Mouse (Mus musculus) spleen, postnatal 10 days (tissue): ENCODE measurements around the gene Ell2.

Experiments
- DNase-seq, 2 experiments: peaks; one replicate each; pipeline ENCODE4 v3.0.0; 2021 to 2022; ENCODE audit warnings: low spot score in 2 of 2

The Ell2 gene

DNA sequence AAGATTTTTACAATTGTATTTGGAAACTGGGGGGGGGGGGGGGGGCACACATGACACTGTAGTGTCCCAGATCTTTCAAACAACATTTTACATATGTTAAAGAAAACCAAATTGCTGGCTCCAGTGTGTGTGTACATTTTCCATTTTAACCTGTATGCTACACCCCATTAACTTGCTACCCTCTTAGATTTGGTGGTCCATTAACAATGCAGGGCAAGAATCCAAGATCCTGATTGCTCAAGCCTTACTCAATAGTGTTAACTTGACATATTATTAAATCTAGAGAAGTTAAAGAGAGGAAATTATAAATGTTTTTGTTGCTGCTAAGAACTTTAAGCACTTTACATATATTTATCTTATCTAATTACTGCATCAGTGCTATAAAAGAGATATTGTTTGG is 24.2 kb downstream of the Ell2 start:
- no peak for DNase-seq

DNA sequence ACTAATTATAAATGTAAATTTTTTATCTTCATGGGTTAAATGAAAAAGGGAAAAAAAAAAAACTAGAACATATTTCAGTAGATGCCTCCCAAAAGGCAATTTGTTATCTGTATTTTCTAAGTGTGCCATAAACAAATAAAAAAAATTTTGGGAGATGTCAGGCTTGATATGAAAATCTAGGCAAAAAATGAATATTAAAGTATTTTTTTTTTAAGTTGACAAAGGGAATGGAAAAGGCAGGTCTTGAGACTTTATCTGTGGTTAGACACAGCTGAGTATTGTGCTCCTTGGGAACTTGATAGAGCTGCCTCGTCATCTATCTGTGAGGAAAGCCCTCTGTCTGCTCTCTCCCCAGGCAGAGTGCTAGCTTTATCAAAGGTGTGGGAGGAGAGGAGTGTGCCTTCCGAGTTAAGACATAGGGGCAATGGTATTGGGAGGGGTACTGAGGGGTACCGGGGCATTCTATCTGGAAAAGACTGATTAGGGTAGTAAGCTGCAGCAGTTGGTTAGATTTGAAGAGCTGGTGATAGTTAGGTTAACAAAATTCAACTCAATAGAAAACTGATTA is 27.1 kb downstream of the Ell2 start:
- DNase-seq, result no peak

DNA sequence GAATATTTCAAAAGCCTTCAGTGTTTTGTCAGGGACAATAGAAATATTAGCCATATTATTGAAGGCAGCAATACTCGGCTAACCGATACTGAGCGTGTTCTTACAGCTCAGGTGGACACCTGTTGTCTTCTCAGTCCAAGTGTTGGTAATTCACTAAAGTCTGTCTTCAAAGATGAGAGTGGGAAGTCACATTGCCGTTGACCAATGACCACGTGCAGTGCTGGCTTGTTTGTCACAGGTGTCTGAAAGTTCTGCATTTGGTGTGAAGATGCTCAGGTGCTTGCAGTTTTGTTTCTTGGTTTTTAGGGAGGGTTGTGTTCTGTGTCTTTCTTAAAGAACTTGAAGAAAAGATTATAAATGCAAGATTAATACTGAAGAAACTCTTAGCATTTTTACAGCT is 27.7 kb downstream of the Ell2 start:
- no peak for DNase-seq

DNA sequence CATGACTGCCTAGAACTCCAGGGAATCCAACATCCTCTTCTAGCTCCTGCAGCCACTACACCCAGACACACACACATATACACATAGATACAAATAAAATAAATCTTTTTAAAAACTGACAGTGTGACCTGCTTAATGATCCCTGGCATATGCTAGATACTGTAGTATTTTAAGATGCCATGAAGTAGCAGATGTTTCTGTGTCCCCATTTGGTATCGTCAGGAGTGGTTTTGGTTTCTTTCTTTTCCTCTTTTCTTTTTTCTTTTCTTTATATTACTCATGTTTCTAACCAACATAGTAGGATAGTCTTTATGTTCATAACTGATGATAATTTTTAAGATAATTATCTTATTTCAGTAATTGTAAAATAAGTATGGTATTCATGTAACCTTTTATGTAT is 29.0 kb downstream of the Ell2 start:
- no peak for DNase-seq

DNA sequence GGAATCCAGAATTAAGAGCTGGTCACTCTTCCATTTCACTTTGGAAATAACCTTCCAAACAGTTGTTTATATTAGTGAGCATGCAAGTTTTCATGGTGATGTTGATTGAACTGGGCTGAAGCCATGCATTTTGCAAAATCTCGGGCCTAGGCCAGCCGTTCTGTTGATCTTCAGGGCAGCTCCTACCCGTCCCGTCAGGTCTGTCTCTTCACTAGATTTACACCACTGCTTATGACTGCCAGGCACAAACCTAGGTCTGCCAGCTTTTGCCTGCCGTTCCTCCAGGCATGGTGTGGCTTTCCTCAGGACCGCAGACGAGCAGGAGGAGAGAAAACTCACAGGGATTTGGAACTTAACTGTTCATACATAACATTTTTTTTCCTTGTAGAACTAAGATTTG is 31.4 kb downstream of the Ell2 start:
- no peak for DNase-seq

DNA sequence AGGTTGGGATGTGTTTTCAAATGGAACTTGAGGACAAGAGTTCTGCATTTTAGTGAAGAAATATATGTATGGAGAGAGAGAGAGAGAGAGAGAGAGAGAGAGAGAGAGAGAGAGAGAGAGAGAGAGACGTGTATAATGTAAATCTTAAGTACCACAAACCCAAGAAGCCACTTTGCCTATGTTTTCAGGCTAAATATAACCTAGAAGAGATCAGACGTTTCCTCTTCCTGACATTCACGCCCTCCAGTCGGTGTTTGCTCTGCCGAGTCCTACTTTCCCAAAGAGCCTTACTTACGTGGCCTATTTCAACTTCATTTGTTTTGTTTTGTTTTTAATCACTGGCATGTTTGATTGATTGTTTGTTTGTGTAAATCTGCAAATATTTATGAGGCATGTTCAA is 32.0 kb downstream of the Ell2 start:
- DNase-seq, result no peak

DNA sequence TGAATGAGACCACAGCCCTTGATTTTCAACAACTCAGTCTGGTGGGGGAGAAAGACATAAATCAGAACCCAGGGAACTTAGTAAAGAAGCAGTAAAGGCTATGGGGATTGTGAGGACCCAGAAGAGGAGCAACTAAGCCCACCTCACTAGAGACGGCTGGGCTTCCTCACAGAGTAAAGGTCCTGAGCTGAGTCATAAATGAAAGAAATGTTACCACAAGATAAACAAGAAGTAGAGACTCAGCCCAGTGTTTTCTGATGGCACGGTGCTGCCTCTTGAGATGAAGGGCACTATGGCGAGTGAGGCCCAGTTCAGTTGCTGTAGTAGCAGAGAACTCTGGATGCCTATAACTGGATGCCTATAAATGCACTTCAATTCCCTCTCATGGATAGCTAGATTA is 32.4 kb downstream of the Ell2 start:
- DNase-seq, result no peak

DNA sequence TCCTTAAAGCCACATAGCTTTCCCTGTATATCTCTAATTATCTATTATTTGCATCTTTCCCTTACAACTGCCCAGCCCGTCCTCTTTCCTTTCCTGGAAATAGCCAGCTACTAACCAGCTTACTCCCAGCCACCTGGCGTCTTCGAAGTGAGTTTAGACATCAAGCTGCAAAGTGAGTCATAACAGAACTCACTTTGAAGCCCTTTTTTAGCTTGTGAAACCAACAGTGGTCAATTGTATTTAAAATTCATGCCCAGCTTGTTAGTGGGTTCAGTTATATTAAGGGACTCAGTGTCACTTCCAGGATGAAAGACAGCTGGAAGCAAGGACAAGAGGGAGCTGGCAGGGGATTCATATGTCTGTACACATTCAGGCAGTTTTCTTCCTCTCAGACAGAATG is 33.5 kb downstream of the Ell2 start:
- DNase-seq, result no peak

DNA sequence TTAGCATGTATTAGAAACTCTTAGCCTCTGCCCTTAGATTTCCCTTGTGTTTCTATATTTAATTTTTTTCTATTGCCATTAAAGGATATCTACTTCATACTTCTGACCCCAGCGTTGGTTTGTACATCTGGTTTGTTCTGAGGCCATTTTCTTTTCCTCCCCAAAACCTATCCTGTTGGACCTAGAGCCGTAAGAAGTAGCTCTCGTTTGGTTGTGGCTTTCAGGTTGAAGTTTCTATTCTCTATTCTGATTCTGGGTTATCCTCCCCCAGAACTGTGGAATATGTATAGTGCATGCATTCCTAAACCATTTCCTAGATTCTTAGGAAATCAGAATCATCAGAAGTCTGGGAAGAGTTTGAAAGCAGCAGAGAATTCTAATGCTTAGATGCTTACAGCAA is 34.6 kb downstream of the Ell2 start:
- DNase-seq, result no peak

DNA sequence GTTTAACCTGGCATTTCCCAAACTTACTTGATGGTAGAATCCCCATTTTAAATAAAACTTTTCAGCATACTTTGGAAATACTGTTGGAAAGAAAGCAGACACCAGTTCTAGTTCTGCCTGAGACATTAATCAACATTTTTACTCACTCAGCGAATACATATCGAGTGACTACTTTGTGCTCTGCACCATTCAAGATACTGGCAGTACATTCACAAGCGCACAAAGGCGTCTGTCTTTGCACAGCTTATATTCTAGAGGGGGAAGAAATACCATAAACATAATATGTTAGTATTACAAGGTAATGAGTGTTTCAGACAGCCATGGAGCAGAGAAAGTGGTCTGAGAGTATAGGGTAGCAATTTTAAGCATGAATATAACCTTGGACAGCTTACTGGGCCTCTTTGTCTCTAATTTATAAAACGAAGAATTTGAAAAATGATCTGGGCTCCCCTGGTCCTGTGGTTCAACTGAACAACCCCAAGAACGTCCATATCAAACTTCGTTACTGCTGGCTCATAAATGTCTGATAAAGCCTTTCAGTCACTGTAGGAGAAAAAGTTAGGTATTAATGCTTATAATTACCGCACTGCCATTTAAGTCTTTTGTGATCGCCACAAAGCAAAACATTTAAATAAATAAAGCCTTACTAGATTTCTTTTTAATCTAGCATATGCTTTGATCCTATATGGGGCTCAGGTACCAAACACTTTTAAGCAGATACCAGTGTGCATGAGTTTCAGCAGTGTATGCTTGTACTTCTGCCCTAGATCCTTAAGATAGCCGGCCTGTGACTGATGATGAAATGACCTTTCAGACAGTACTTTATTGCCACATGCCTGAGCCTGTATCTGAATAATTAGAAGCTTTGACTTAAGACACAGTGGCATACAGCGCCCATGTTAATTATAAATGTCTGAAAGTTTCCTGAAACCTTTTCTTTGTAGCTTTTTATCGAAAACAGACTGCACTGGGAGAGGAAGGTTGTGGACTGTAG is 35.5 kb downstream of the Ell2 start:
- no peak for DNase-seq

DNA sequence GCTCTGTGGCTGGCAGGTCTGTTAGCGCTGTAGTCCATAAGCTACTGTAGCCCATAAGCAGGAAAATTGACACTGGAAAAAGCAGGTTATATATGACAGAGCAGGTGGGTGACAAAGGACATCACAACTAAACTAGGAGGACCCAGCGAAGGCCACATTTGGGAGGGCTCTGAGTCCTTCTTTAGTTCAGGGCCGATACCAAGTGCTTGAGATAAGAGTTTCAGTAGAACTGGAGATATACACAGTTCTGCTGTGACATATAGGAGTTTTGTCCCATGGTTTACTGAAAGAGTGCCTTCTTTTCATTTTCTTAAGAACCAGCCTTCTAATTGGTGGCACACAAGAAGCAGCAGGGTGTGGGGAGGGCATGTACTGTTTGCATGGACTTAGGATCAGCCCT is 36.4 kb downstream of the Ell2 start:
- DNase-seq, result no peak

DNA sequence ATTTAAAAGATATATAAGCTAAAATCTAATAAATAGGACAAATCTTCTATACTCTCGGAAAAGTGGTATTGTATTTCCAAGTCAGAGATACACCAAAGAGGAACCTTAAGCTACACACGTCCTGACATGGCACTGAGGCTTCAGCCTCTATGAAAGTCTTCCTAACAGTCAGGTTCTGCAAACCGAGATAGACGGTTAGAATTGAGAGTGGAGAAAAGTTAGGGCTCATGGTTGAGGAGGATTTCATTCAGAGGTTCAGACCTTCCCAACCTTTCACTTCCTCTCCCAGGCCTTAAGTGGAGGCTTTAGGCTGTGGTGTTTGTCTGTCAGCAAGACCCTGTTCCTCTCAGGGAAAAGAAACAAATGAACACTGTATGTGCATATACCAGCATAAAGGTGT is 37.5 kb downstream of the Ell2 start:
- DNase-seq, result no peak

DNA sequence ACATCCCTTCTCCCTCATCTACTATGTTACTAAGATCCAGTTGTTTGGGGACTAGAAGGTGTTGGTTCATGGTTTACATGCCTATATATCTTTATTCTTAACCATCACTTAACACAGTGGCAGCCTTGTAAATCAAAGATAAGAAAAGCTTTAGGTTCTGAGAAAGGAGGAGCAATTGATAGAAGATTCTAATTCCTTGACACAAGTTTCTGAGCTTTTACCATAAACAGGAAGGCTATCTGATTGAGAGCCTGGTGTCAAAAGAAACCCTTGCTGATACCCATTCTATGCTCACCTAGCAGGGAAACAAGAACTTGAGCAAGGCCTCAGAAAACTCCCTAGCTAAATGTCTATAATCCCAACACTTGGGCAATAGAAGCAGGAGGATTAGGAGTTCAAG is 38.8 kb downstream of the Ell2 start:
- DNase-seq, result no peak

DNA sequence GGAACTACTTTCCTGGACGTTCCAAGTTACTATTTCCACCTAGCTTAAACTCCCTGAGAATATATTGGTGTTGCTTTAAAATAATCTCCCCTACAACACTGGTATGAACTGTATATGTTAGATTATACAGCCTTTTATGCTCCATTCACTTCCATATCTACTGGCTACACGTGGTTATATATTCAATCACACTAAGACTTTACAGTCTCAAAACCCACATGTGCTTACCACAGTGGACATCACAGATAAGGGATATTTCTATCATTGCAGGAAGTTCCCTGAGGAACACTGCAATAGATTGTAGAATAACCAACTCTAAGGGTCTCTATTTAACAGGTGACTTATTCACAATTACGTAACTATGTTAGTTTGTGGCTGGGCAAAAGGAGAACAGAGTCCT is 40.7 kb downstream of the Ell2 start:
- DNase-seq, result no peak

DNA sequence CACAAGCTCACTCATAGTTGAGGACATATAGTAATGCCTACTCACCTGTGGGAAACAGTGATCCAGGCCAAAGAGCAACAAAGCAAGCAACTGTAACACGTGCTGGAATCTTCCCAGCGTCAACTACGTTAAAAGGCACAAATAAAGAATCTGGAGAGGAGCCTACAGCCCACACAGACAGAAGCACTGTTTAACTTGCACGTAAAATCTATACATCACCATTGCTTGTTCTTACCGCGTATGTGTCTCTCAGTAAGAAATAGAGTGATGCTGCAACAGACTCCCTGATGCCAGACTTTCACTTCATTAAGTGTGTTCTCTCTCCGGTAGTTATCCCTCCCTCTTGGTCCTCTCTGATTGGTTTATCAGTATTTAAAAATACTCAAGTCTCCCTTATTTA is 42.1 kb downstream of the Ell2 start:
- no peak for DNase-seq

DNA sequence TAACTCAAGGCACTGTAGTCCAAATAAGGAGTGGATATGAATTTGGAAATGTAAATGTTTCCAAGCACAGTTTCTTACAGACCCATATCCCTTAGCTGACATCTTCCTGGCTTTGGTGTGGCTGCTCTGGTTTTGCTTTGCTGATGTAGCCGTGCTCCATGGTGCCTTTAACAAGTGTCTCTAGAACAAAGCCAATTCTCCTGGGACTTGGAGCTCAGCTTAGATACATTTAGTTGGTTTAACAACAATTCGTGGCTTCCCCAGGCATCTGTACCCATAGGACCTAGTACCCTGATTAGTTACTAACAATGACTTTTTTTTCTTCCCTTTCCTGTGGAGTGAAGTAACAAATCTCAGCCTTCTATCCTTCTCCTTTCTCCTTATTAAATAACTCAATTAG is 44.2 kb downstream of the Ell2 start:
- no peak for DNase-seq

DNA sequence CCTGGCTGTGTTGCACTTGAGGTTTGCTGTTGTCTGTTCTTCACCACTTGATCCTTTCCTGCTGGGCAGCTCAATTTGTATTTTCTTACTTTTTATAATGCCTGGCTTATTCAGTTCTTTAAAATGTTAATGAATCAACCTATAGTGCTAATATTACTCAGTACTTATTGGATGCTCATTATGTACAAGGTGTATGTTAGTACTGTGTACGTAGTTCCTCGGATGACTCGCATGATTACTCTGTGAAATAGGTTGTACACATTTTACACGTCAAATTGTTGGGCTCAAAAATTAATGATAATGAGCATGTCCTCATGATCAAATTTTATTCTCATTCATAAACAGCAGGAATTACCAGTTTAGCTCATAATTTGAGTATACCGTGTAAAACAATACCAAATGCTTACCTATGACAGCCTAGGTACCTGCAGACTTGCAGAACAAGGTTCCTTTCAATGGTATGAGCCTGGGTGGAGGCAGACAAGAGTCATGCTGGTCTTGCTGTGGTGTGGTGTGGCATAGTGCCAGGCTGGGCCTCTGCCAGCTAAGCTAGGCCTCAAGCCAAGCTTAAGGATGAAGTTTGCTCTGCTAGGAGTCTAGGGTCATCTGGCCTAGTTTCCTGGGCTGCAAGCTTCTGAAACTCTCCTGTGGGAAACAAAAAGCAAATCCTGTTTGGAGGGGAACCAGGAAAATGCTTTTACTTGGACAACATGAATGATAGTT is 45.8 kb downstream of the Ell2 start:
- DNase-seq, result peak in 1 of 2 experiments; percentile 66

DNA sequence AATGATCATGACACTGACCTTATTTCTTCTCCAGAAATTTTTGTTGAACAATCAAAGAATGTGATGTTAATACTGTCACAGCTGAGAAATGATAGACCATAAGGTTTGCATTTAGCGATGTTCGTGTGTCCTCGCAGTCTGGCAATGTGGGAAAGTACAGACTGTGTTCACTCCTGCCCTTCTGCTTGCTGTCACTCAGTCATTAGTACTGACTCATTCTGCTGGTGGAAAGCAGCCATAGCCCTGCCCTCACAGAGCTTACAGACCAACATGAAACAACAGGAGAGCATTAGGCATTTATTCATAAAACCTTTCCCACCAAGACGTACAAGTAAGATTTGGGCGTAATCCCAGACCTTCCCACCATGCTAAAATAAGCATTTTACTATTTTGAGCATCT is 47.8 kb downstream of the Ell2 start:
- no peak for DNase-seq

DNA sequence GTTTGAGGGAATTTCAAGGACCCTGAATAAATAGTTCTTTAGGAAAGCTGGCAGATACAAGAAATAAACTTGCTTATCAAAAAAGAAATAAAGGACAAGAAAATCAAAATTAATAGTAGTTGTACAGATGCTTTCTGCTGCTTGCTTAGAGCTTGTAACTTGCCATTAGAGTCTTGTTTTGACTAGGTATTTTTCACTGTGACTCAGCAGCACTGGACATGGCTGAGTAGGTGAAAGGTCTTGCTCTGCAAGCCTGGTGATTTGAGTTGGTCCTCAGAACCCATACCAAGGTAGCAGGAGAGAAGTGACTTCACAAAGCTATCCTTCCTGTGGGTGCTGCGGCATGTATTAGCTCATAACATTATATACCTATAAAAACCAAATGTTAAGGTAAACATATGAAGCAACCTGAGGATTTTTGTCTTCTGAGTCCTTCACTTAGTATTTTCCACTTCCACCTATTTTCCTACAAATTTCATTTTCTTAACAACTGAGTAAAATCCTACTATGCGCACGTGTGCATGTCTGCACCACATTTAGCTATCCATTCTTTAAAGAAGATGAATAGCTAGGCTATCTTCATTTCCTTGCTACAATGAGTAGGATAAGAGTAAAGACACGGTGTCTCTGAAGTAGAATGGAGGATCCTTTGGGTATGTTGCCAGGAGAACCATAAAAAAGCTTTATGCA is 54.4 kb downstream of the Ell2 start:
- DNase-seq, result no peak

DNA sequence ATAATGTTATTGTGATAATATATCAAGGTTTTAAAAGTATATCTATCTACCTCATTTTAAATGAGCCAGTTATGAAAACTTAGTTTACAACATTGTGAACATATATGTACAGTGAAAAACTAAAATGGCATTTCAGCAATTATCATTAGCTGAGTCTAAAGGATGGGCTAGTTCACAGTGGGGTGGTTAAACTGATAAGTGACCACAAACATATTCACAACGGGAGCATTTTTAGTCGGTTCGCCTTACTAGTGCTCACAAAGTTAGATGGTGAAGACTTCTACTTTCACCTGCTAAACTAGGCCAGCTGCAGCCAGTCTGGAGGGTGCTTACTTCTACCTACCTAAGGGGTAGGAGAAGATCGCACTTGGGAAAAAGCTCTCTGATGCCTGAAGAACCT is 56.2 kb downstream of the Ell2 start:
- DNase-seq, result no peak

DNA sequence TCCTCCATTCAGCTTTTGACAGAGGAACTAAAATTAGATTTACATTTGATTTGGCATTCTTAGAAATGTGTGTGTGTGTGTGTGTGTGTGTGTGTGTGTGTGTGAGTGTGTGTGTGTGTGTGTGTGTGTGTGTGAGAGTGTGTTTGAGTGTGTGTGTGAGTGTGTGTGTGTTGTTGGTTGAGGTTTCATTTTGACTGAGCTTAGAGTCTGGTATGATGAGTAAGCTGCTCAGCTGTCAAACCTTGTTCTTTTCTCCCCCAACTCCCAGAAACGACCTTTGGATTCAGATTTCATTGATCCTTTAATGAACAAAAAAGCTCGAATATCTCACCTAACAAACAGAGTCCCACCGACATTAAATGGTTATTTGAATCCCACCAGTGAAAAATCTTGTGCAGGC is 56.7 kb downstream of the Ell2 start:
- DNase-seq, result no peak

DNA sequence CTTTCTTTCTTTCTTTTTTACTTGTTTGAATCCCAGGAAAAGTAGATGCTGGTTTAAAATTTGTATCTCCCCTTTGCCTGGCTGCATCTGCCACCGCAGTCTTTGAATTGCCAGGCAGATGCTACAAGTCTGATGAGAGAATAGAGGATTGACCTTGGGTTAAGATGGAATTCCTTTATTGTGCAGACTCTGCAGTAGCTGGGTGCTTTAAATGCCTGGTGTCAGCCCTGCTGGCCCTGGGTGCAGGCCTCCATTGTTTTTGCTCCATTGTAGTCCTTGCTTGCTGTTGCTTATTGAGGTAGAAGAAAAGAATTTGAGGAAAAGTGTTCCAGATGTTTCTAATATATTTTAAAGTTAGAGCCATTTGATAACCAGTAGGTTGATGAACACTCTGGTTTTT is 59.2 kb downstream of the Ell2 start:
- DNase-seq, result no peak
